ENCODE assay signal across 8 mouse cellular contexts in the genomic region with DNA sequence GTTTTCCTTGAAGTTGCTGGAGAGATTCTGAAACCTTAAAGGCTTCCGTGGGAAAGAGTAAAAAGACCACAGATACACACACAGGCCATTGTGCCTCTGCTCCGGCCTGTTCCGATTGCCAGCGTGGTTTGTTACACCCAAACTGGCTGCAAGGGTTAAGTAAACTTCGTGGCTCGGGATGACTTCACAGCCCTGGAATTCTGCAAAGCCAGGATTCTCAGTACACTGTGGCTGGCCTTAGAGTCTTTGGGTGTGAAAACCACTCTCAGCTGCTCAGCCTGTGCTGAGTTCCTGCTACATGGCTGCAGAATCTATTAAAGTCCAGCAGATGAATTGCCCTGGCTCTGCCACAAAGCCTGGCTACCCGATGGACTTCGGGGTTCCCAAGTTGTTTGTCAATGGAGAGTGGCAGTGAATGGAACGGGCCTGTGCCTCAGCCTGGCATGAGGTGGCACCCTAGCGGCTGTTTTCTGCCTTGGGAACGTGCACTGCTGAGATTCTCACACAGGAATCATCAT.
DNase-seq lines count a peak whose midpoint lies in the region; ATAC-seq and TF ChIP-seq lines count a peak whose summit lies in the region.

No protein-coding gene starts in this region.

- TF ChIP-seq CTCF in brain, embryonic 14.5 days (IDR thresholded peaks at IDR 0.05; ENCODE audit: borderline replicate concordance, extremely low read depth, insufficient read depth, insufficient read length): peak; percentile 59
- peak; percentile 66 for TF ChIP-seq CTCF in kidney, postnatal 0 days (IDR thresholded peaks at IDR 0.05; ENCODE audit: low read depth)
- TF ChIP-seq CTCF in midbrain, postnatal 0 days (IDR thresholded peaks at IDR 0.05): peak; percentile 67

- no peaks in the 10 kb centered on the region for H3K36me3 ChIP-seq in forebrain, embryonic 11.5 days (ENCODE audit: control insufficient read depth, insufficient read depth, low read length)
- peaks cover 19% of the 10 kb centered on the region for H3K36me3 ChIP-seq in heart, embryonic 13.5 days
- no peaks in the 10 kb centered on the region for H3K36me3 ChIP-seq in kidney, postnatal 0 days (ENCODE audit: insufficient read depth, low read length)
- H3K36me3 ChIP-seq in limb, embryonic 14.5 days (ENCODE audit: control insufficient read depth, insufficient read depth, low read length): peaks cover 11% of the 10 kb centered on the region
- H3K36me3 ChIP-seq in midbrain, postnatal 0 days (ENCODE audit: insufficient read depth, low read length): no peaks in the 10 kb centered on the region

- no peak overlapping the region for H3K4me3 ChIP-seq in forebrain, embryonic 11.5 days (ENCODE audit: low read depth, low read length)
- H3K4me3 ChIP-seq in heart, embryonic 13.5 days: 0 out of 2 replicates have a peak overlapping the region, but pooled peaks have one; percentile 7
- no peak overlapping the region for H3K4me3 ChIP-seq in kidney, postnatal 0 days (replicated peaks; ENCODE audit: low read depth, low read length)
- no peak overlapping the region for H3K4me3 ChIP-seq in limb, embryonic 14.5 days (replicated peaks; ENCODE audit: low read length)
- no peak overlapping the region for H3K4me3 ChIP-seq in midbrain, postnatal 0 days (ENCODE audit: low read depth, low read length)

- no peak for TF ChIP-seq POLR2A in brain, embryonic 14.5 days (IDR thresholded peaks at IDR 0.05; ENCODE audit: borderline replicate concordance, extremely low read depth, insufficient read depth, insufficient read length, poor library complexity, severe bottlenecking)
- TF ChIP-seq POLR2A in limb, embryonic 14.5 days (IDR thresholded peaks at IDR 0.05; ENCODE audit: borderline replicate concordance, extremely low read depth, insufficient read depth, insufficient read length): no peak

- peak; percentile 78 for ATAC-seq in forebrain, embryonic 11.5 days (replicated peaks; ENCODE audit: low FRiP score)
- peak; percentile 64; the same call in 1 of the 2 replicates for ATAC-seq in heart, embryonic 13.5 days (ENCODE audit: extremely low read depth, insufficient number of reproducible peaks, low FRiP score, low TSS enrichment)
- ATAC-seq in kidney, postnatal 0 days (replicated peaks; ENCODE audit: low FRiP score, low read depth): peak; percentile 88
- ATAC-seq in limb, embryonic 14.5 days (ENCODE audit: low FRiP score, low read depth): peak; percentile 92
- ATAC-seq in midbrain, postnatal 0 days (ENCODE audit: low FRiP score): peak; percentile 80

- H3K4me1 ChIP-seq in forebrain, embryonic 11.5 days (replicated peaks; ENCODE audit: control insufficient read depth, insufficient read depth, low read length): peaks cover 15% of the 10 kb centered on the region; the same call in 1 of the 2 replicates
- peaks cover 54% of the 10 kb centered on the region for H3K4me1 ChIP-seq in heart, embryonic 13.5 days
- H3K4me1 ChIP-seq in kidney, postnatal 0 days (replicated peaks; ENCODE audit: insufficient read depth, low read length): peaks cover 14% of the 10 kb centered on the region; the same call in 1 of the 2 replicates
- peaks cover 36% of the 10 kb centered on the region for H3K4me1 ChIP-seq in limb, embryonic 14.5 days (ENCODE audit: control insufficient read depth, insufficient read depth, low read length)
- H3K4me1 ChIP-seq in midbrain, postnatal 0 days (ENCODE audit: insufficient read depth, low read length): peaks cover 6% of the 10 kb centered on the region; the same call in 1 of the 2 replicates

- H3K4me2 ChIP-seq in forebrain, embryonic 11.5 days (ENCODE audit: low read depth, low read length, severe bottlenecking): no peak overlapping the region
- peak overlapping the region; percentile 57 for H3K4me2 ChIP-seq in heart, embryonic 13.5 days
- peak overlapping the region; percentile 30; the same call in 1 of the 2 replicates for H3K4me2 ChIP-seq in kidney, postnatal 0 days (ENCODE audit: low read length)
- peak overlapping the region; percentile 0; the same call in 1 of the 2 replicates for H3K4me2 ChIP-seq in limb, embryonic 14.5 days (replicated peaks; ENCODE audit: low read depth, low read length, severe bottlenecking)
- H3K4me2 ChIP-seq in midbrain, postnatal 0 days (ENCODE audit: low read depth, low read length, poor library complexity, severe bottlenecking): no peak overlapping the region

- H3K9ac ChIP-seq in forebrain, embryonic 11.5 days (ENCODE audit: low read length): peak overlapping the region; percentile 39; the same call in 1 of the 2 replicates
- H3K9ac ChIP-seq in heart, embryonic 13.5 days: peak overlapping the region; percentile 70
- no peak overlapping the region for H3K9ac ChIP-seq in kidney, postnatal 0 days (ENCODE audit: low read depth, low read length)
- no peak overlapping the region for H3K9ac ChIP-seq in limb, embryonic 14.5 days (ENCODE audit: low read depth, low read length, severe bottlenecking)
- no peak overlapping the region for H3K9ac ChIP-seq in midbrain, postnatal 0 days (replicated peaks; ENCODE audit: low read length, poor library complexity, severe bottlenecking)

- no peaks in the 10 kb centered on the region for H3K27me3 ChIP-seq in forebrain, embryonic 11.5 days (ENCODE audit: control insufficient read depth, insufficient read depth, low read length)
- no peaks in the 10 kb centered on the region for H3K27me3 ChIP-seq in heart, embryonic 13.5 days (replicated peaks)
- H3K27me3 ChIP-seq in kidney, postnatal 0 days (ENCODE audit: insufficient read depth, low read length): no peaks in the 10 kb centered on the region
- no peaks in the 10 kb centered on the region for H3K27me3 ChIP-seq in limb, embryonic 14.5 days (ENCODE audit: control insufficient read depth, insufficient read depth, low read length)
- no peaks in the 10 kb centered on the region for H3K27me3 ChIP-seq in midbrain, postnatal 0 days (ENCODE audit: insufficient read depth, low read length)

- peak; percentile 92 for DNase-seq in brain, embryonic 14.5 days (ENCODE audit: low read depth)
- DNase-seq in forebrain, embryonic 11.5 days (ENCODE audit: low spot score): peak; percentile 65
- peak; percentile 89 for DNase-seq in kidney, postnatal 0 days (ENCODE audit: low spot score)
- DNase-seq in limb, embryonic 14.5 days (ENCODE audit: low spot score): peak; percentile 83
- peak; percentile 82 for DNase-seq in midbrain, postnatal 0 days (ENCODE audit: low spot score)
- peak; percentile 65 for DNase-seq in testis, postnatal 10 days (ENCODE audit: low spot score)
- DNase-seq in spleen, postnatal 14 days (ENCODE audit: low spot score in 2 of 2): no peak

- 7% methylated on average over 11 of the region's 11 CpGs for WGBS in forebrain, embryonic 11.5 days
- WGBS in heart, embryonic 13.5 days: 4% methylated on average over 11 of the region's 11 CpGs
- WGBS in kidney, postnatal 0 days: 8% methylated on average over 11 of the region's 11 CpGs
- 4% methylated on average over 11 of the region's 11 CpGs for WGBS in limb, embryonic 14.5 days
- WGBS in midbrain, postnatal 0 days: 7% methylated on average over 11 of the region's 11 CpGs

- no peaks in the 10 kb centered on the region for H3K9me3 ChIP-seq in forebrain, embryonic 11.5 days (ENCODE audit: control insufficient read depth, low read length)
- no peaks in the 10 kb centered on the region for H3K9me3 ChIP-seq in heart, embryonic 13.5 days
- no peaks in the 10 kb centered on the region for H3K9me3 ChIP-seq in kidney, postnatal 0 days (replicated peaks; ENCODE audit: low read length)
- no peaks in the 10 kb centered on the region for H3K9me3 ChIP-seq in limb, embryonic 14.5 days (ENCODE audit: control insufficient read depth, low read length)
- H3K9me3 ChIP-seq in midbrain, postnatal 0 days (ENCODE audit: low read length): no peaks in the 10 kb centered on the region

- peak overlapping the region; percentile 80 for H3K27ac ChIP-seq in forebrain, embryonic 11.5 days (ENCODE audit: low read depth, low read length)
- peak overlapping the region; percentile 94 for H3K27ac ChIP-seq in heart, embryonic 13.5 days (replicated peaks)
- H3K27ac ChIP-seq in kidney, postnatal 0 days: peak overlapping the region; percentile 85
- peak overlapping the region; percentile 81 for H3K27ac ChIP-seq in limb, embryonic 14.5 days (replicated peaks; ENCODE audit: low read depth, low read length)
- peak overlapping the region; percentile 55; the same call in 1 of the 2 replicates for H3K27ac ChIP-seq in midbrain, postnatal 0 days (ENCODE audit: low read depth, low read length)

Comparison
In these comparisons a context has a peak if more than half of its experiments do, and no peak if none do; other contexts are left out.
1. DNase-seq: peak in brain, embryonic 14.5 days (single experiment), forebrain, embryonic 11.5 days (single experiment), kidney, postnatal 0 days (single experiment), limb, embryonic 14.5 days (single experiment), midbrain, postnatal 0 days (single experiment) and testis, postnatal 10 days (single experiment); none in spleen, postnatal 14 days (0 of 2).
2. H3K4me2 ChIP-seq: peak in heart, embryonic 13.5 days (single experiment), kidney, postnatal 0 days (single experiment) and limb, embryonic 14.5 days (single experiment); none in forebrain, embryonic 11.5 days (single experiment) and midbrain, postnatal 0 days (single experiment).
3. H3K9ac ChIP-seq: peak in forebrain, embryonic 11.5 days (single experiment) and heart, embryonic 13.5 days (single experiment); none in kidney, postnatal 0 days (single experiment), limb, embryonic 14.5 days (single experiment) and midbrain, postnatal 0 days (single experiment).
4. Peak in every context shown above with its lines, with median percentiles within 50 percentile points of each other: CTCF ChIP-seq, ATAC-seq and H3K27ac ChIP-seq.